Mouse (Mus musculus) heart, adult 9 months (tissue): Measurements from ENCODE around the gene Olfr1513.
"Not testable (repeated sequence)": the region's sequence is repeated elsewhere in the genome, so short reads cannot be mapped to it uniquely, and the experiment has no call there.

ENCODE experiments used
- DNase-seq, 2 experiments: peaks; one replicate each; pipeline ENCODE4 v3.0.0; 2022; ENCODE audit warnings: low spot score in 2 of 2

Olfr1513 gene

DNA sequence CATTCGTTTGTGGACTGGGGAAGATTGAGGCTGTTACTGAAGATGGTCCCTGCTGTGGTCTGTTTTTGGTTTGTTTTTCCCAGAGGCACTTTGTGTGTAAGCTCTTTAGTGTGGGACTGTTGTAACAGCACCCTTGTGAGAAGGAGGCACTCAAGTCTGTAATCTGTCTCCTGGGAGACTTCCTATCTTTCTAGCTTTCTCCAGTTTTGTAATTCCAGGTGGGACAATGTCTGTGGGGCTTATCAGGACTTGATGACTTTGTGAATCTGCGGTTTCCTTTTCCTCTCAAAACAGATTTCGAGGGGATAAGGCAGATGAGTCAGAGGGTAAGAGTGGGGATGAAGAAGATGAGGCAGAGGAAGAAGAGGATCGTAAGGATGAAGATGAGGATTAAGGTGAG, at the start of gene Olfr1513:
Gene Olfr1513 (minus strand): TSS at position 101 of the 400 bp plus-strand sequence.
- DNase-seq = no peak

DNA sequence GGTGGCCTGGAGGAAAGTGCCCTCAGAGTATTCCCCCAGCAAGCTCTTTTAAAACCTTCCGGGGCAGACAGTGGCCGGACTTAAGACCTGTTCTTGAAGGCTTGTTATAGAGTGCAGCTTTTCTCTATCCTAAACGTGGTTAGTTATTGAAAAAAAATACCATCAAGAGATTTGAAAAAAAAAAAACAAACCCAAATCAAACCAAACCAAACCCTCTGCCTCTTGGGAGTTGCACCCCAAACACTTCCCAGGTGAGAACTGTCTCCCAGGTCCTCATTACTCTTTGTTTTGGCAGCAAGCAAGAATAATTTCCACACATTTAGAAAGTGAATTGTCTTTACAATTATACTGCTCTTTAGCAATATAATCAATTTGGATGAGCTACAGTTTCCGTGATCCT, 41.1 kb upstream of the Olfr1513 start, which contains the start of gene Olfr1511:
Gene Olfr1511 (minus strand): TSS at position 101 of the 400 bp plus-strand sequence.
- DNase-seq = no peak

DNA sequence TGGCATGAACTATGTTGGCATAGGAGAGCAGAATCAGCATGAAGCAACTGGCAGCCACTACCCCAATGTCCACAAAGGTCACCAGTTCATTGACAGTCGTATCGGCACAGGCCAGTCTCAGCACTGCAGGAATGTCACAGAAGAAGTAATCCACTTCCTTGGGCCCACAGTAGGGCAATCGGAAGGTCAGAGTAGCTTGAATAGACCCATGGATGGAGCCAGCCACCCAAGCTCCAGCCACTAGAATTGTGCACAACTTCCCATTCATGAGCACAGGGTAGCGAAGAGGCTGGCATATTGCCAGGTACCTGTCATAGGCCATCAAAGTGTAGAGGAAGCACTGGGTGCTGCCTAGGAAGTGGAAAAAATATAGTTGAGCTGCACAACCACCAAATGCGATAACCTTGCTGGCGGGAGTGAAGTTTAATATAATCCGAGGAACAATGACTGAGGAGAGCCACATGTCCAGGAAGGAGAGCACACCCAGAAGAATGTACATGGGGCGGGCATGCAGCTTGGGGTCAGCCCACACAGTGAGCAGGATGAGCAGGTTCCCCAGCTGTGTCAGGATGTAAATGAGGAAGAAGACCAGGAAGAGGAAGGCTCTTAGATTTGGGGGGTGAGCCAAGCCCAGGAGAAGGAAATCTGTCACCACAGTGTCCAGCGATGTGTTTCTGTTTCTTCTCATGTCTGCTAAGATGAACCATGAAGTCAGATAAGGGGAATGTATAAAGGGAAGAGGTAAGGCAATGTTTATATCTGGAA, 34.1 kb upstream of the Olfr1513 start:
- DNase-seq = not testable (repeated sequence)

DNA sequence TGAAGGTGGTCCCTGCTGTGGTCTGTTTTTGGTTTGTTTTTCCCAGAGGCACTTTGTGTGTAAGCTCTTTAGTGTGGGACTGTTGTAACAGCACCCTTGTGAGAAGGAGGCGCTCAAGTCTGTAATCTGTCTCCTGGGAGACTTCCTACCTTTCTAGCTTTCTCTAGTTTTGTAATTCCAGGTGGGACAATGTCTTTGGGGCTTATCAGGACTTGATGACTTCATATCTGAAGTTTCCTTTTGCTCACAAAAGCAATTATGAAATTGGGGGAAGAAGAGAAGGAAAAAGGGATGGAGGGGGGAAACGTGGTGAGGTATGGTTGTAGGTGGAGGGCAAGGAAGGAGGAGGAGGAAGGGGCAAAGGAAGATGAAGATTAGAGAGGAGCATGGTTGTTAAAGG, 22.9 kb upstream of the Olfr1513 start, which contains the start of gene Olfr1512:
Gene Olfr1512 (minus strand): TSS at position 101 of the 400 bp plus-strand sequence.
- DNase-seq = no peak

DNA sequence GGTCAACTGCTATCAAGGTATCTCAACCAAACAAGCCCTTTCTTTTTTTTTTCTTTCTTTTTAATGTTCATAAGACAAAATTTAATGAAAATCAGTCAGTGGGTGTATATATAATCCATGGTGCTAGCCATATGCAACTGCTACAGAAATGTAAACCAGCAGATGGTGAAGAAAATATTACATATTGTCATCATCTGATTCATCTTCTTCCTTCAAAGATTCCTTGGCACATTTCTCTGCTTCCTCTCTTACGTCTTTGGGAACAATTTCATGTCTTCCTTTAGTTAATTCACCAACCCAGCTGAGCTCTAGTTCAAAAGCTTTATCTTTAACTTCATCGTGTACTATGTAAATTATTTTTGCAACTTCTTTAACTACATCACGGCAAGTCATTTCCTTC, 12.5 kb upstream of the Olfr1513 start:
- DNase-seq = no peak

DNA sequence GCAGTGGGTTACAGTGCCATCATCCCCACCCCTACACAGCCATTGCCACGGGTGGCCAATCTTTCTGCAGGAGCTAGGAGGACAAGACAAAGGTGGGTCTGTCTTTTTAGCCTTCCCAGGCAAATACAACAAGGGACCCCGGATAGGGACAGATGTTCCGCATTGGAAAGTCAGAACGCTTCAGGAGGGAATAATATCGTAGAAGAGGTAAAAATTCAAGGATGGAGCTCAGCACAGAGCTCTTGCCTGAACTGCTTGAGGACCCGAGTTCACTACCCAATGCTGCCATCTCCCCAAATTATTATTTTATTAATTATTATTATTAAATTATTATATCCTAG, 16.7 kb downstream of the Olfr1513 start:
- DNase-seq = no peak

DNA sequence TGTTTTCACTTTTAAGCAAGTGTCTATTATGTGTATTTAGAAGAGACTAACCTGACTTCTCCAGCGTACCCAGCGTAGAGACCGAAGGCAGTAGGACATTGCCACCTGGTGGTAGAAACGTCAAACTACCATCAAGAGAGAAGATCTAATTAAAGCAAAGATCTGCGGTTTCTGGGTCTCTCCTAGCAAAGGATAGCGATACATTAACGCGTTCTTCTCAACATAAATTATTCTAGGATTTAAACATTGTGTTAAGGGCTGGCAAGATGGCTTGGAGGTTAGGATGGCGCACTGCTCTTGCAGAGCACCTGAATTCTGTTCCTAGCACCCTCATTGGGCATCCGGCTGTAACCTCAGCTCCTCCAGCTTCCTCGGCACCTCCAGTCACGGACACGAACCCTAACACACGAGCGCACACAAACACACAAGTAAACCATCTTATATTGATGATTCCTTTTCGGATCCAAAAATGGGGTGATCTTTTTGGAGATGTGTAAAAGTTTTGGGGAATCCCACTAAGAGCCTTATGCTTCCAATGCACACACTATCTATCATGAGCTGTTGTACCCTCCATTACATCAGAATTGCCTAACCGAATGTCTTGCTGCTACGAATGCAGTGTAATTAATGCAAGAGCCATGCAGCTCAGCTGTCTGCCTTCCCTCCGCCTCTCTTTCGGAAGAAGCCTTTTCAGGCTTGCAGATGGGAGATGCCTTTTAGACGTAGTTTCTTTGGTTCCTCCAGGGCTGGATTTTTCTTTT, 17.3 kb downstream of the Olfr1513 start:
- DNase-seq = peak; percentile 19 to 63

DNA sequence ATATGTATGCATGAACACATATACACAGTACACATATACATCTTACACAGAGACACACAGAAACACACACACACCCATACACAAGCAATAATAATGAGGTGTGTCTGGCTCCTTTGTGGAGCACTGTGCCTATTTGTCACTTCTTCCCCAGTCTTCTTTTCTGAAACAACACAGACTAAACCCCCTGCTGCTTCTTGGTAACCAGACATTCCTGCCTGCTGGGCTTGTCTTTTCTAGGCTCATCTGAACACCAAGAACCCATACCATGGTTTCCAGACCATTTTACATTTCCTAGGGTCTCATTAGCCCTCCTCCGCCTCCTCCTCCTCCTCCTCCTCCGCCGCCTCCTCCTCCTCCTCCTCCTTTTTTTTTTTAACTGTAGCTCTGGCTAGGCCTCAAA, 24.0 kb downstream of the Olfr1513 start:
- DNase-seq = no peak

DNA sequence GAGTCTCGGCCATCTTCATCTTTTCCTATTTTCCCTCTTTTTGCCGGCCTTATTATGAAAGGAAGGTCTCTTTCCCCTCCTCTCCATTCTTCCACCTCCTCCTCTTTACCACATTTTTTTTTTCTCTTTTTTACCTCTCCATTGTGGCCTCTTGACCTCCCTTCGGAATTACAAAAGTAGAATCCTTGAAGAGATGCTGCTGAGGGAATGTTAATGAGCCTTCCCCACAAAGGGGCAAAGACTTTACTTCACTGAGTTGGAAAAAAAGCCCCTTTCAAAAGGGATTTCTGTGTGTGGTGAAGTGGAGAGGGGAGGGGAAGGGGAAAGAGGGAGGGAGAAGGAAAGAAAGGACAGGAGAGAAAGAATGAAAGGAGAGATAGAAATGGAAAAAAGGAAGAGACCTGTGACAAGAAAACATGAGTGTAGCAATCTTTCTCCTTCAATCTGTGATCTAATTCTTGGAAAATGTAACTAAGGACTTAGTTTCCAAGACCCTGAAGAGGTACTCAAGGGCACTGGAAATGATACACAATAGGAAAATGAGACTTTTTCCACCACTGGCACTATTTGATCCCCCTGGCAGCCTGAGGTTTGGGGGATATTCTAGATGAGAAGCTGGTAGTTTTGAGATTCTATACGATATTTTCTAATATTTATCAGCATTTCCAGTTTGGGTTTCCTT, 25.0 kb downstream of the Olfr1513 start:
- no peak for DNase-seq

DNA sequence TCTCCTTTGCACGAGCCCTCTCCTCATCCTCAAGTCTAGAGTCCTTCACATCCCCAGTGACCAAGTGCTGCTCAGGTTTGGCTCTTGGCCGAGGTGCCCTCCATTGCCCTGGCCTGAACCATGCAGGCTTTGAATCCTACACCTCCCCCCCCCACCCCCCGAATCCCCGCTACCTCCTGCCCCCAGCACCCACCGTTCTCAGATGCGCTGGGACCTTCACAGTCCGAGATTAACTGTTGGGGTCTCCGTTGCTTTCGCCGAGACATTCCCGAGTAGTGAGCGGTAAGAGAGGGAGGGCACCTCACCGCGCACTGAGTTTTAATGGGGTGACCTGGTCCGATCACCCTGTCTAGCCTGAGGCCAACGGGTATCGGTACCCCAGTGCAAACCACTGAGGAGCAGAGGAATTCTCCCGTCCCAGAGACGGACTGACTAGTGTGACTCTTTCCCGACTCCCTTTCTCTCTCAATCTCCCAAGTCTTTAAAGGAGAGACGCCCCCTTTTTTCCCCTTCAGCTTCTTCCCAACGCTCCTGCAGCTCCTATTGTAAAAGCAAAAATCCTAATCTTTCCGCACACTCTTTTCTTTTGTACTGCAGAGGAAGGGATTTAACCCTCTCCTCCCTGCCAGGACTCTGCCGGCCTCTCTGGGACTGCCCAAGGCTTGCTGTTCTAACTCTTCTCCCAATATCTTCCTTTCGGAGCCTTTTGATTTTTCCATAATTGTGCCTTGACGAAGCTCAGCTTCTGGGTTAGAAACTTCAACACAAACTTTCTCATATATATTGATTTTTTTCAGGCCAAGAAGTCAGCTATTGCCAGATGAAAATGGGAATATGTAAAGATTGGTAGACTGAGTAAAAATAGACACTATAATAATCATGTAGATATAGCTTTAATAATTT, 28.0 kb downstream of the Olfr1513 start, which contains the start of gene Sall2:
Gene Sall2 (minus strand): TSS at position 853 of the 903 bp plus-strand sequence.
- no peak for DNase-seq

DNA sequence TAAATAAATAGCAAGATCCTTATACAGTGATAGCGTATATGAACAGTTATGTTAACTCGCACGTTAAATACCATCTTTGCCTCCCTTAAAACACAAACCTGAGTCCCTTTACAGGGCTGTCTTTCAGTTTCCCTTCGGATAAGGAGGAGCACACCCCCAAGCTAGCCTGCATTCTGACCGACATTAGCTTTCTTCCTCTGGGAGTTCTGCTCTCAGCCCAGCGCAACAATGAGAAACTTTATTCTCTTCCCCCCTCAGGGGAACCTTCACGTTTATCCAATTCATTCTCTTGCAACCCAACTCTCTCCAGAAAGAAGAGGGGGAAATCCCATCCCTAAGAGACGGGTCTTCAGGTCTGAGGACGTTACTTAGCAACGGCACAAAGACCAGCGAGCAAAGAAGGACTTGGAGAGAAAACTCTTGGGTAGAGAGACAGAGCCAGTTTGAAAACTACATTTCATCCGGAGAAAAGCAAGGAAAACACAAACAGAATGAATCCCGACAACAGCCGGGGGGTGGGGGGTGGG, 28.8 kb downstream of the Olfr1513 start:
- DNase-seq = no peak

DNA sequence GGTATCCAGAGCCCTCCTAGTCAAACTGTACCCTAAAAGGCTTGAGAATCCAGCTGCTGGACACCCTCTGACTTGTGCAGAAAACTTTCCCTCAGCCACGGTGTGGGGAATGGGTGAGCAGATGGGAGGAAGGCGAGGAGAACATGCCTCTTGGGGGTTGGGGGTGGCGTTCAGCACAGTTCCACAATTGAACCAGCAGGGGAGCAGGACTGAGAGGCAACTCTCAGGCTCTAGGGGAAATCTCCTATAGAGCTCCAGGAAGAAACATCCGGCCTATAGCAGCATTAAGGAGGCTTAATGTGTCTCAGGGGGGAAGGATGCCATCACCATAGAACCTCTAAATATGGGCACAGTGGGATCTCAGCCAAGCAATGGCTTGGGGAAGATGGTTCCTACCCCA, 30.3 kb downstream of the Olfr1513 start:
- DNase-seq = no peak

DNA sequence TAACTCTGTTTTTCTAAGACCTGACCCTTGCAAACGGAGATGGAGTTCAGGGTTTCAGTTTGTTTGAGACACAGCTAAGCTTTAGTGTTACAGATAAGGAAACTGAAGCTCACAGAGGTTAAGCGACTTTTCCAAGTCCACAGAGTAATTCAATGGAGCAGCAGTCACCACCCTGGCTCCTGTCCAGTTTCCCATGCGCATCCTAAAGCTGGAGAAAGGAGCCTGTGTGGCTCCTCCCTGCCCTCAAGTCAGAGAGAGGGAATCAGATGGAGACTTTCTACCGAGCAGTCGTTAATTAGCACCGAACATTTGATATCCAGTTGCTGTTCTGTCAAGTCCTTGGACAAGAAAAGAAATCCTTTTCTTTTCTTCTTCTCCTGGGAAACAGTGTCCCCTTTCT, 36.8 kb downstream of the Olfr1513 start:
- no peak for DNase-seq

DNA sequence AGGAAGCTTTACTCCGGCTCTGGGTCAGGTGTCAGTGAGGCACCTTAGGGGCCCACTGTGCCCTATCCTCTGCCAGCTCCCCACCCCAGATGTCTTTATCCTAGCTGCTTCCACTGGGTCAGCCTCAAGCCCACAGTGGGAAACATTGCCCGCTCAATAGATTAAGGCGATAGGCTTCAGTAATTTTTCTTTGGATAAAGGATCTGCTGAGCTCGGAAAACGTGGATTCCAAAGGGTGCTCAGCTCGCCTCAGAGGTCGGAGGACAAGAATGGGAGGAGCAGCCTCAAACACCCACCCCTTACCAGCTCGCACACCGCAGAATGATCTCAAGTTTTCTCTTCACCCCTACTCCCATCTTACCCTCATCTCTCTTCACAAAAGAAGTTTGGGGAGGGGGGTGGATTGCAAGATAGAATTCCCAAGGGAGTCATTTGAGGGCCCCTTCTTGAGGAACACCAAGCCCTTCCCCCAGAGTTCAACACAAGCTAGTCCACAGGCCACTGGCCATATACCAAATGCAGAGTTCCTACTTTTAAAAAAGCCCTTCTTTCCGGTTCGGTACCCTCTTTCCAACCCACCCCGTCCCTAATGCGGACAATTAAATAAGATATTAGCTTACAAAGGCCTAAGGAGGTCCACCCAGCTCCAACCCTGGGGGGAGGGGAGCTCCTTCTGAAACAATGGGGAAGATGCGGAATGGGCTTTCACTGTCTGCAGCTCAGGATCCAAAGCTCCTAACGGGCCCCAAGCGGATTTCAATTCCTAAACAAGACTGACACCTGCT, 39.6 kb downstream of the Olfr1513 start:
- peak in 1 of 2 experiments; percentile 9 for DNase-seq

DNA sequence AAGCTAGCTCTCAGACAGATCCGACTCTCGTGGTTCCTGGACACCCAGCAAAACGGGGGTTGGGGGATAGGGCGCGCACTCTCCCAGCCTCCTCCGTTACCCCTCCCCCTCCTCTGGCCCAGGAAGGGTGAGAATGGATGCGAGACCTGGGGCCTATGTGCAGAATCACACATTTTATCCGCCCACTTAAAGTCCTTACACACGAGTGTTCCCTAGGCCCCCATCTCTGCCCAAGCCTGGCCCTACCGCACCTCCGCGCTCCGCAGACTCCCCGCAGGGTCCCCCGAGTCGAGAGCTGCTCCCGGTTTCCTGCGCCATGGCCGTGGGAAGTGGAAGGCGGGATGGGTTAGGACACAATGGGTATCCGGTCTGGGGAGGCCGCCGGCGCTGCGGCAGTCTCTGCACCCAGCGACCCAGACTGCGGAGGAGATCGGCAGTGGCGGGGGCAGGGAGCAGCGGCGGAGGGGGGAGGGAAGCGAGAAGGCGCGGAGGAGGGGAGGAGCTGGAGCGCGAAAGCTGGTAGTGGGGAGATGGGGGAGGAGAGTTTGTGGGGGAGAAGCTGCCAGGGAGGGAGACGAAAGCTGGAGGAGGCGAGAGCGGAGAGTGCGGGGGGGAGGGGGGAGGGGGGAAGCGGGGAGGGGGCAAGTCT, 40.3 kb downstream of the Olfr1513 start:
- peak; percentile 38 to 51 for DNase-seq

DNA sequence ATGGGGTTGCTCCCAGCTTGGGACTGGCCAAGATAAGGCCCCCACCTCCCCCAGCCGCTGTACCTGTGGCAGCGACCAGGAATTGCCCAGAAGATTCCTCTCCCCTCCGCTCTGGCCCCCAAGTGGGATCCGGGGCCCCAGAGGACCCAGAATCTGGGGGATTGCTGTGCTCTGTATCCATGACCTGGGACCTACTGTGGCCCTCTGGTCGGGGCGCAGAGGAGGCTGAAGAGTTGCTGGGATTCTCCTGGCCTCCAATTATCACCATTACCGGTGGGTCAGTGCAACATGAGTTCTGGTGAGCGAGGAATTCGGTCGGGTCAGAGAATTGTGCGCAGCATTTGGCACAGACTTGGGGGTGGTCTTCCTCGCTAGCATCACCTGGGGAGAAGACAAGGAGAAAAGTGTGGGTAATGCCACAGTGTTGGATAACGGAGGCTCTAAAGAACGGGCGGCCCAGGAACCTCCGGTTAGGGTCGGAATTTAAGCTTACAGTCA, 40.9 kb downstream of the Olfr1513 start:
- DNase-seq = peak in 1 of 2 experiments; percentile 10

DNA sequence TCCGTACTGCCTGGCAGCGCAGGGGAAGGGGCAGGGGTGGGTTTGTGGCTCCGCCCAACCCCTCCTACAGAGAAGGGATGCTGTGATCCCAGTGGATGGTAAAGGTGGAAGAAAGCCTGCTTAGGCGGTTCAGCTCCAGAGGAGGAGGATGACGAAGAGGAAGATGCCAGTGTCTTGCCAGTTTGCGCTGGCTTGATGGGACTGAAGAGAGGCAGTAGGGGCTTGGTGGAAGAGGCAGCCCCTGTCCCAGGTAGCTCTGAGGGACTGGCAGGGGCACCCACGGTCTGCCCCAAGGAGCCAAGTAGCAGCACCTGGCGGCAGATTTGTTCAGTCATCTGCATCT, 41.4 kb downstream of the Olfr1513 start:
- no peak for DNase-seq

DNA sequence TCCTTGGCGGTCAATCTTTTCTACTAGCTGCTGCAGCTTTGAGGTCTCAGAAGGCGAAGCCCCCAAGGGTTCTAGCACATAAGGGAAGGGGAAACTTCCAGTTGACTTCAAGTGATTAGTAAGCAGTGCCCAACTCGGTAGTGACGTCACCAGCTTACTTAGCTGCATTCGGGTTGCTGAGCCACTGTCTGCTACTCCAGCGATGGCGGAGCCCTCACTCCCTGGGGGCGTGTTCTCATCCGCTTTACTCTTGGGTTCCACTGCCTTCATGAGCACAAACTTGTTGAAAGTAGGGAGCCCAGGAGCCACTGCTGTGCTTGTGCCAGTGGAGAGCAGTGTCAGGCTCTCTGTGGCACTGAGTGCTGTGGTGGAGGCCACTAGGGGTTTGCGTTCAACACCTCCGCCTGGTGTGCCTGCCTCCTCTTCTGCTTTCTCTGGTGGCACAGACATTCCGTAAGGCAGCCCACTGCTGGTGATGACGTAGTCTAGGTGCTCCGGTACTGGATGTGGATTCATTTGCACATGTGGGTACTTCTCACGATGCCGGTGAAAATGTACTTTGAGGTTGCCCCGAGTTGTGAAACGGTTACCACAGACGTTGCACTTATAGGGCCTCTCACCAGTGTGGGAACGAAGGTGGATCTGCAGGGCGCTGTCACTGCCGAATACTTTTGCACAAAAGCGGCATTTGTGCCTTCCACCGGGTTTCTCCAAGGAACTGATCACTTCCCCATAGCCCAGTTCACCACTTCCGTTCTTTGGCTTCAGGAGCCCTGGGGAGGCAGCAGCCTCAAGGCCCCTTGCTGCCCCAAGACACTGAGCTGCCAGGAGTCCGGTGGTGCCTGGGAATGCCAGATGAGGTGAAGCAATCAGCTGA, 42.0 kb downstream of the Olfr1513 start:
- peak in 1 of 2 experiments; percentile 9 for DNase-seq

DNA sequence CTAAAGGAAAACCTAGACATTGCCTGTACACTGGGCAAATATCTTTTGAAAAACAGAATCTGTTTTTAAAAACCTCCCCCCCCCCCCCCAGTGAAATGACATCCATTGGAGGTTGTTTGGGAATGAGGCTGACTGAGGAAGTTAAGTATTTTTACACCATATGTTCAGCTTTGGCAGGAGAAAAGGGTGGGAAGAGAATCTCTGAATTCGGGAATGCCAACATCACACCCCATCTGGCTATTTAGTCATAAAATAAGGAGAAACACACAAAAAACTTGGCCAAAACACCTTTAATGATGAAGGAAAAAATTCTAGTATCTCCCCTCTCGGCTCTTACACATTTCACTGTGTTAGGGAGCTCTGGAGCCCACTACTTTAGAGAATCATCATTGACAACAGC, 45.3 kb downstream of the Olfr1513 start:
- no peak for DNase-seq
